Mouse (Mus musculus) midbrain, embryonic 15.5 days (tissue): ENCODE results near the gene 4931422A03Rik. TPM values are rescaled to one million over a fixed set of nuclear protein-coding genes. Genes with fewer than 3 reads are reported as not detected.

Experiments
- ATAC-seq: fragments of 200-750 bp; cut with Nextera tagmentation; replicated peaks from 2 replicates; pipeline ENCODE4 v1.8.0; 2017; ENCODE audit warnings: moderate TSS enrichment
- H3K27ac ChIP-seq: fragments of 300-500 bp; sonication (generic); 2 replicates; pipeline ENCODE4 v1.5.1; 2015; ENCODE audit warnings: mild to moderate bottlenecking, inconsistent platforms
- H3K27me3 ChIP-seq: fragments of 300-500 bp; sonication (generic); replicated peaks from 2 replicates; pipeline ENCODE4 v1.6.1; 2015; ENCODE audit warnings: inconsistent platforms
- H3K36me3 ChIP-seq: fragments of 300-500 bp; sonication (generic); replicated peaks from 2 replicates; pipeline ENCODE4 v1.6.1; 2015; ENCODE audit warnings: inconsistent platforms
- H3K4me1 ChIP-seq: fragments of 300-500 bp; sonication (generic); 2 replicates; pipeline ENCODE4 v1.6.1; 2015; ENCODE audit warnings: inconsistent platforms
- H3K4me2 ChIP-seq: fragments of 300-500 bp; sonication (generic); 2 replicates; pipeline ENCODE4 v1.6.1; 2015; ENCODE audit warnings: inconsistent platforms, mild to moderate bottlenecking, moderate library complexity
- H3K4me3 ChIP-seq: fragments of 300-500 bp; sonication (generic); 2 replicates; pipeline ENCODE4 v1.5.1; 2015; ENCODE audit warnings: mild to moderate bottlenecking, inconsistent platforms
- H3K9ac ChIP-seq: fragments of 300-500 bp; sonication (generic); 2 replicates; pipeline ENCODE4 v1.6.1; 2015; ENCODE audit warnings: mild to moderate bottlenecking, inconsistent platforms
- H3K9me3 ChIP-seq: fragments of 300-500 bp; sonication (generic); 2 replicates; pipeline ENCODE4 v1.6.1; 2016; ENCODE audit warnings: inconsistent platforms
- WGBS: fragments of 180-500 bp; shearing (Covaris S2); methylation state at CpG from one replicate; pipeline ENCODE4 v1.1.7; 2015; ENCODE audit warnings: mixed read lengths; 5-methylcytosine and 5-hydroxymethylcytosine counted together
- polyA plus RNA-seq: library from polyadenylated mRNA; unstranded; fragments of >200 nt; fragmentation: Nextera tagmentation; extraction: Ambion mirVana; gene quantifications from 2 replicates; pipeline ENCODE4 v1.2.1, GENCODE M21; 2015

4931422A03Rik gene
- polyA plus RNA-seq, 1 experiment from 2014 or later: 3.8 TPM

DNA sequence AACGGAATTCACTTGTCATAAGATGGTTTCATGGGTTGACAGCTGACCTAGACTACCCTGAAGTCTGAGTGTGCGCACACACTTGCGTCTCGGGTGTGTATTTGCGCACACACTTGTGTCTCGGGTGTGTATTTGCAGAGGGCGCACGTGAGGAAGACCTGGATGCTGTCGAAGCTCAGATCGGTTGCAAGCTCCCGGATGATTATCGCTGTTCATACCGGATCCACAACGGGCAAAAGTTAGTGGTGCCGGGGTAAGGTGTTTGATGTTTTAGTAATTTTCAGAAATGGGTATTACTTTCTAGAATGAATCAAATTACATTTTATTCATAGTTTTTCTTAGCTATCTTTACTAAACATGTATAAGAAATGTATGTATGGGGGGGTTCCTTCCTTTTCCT is 14.6 kb upstream of the 4931422A03Rik start:
- no peaks in the 10 kb centered on the region for H3K4me1 ChIP-seq
- ATAC-seq: no peak
- no peaks in the 10 kb centered on the region for H3K9me3 ChIP-seq
- no peak overlapping the region for H3K4me3 ChIP-seq
- no peaks in the 10 kb centered on the region for H3K27me3 ChIP-seq
- WGBS: 96% methylated on average over 15 of the region's 15 CpGs
- H3K9ac ChIP-seq: no peak overlapping the region
- no peak overlapping the region for H3K4me2 ChIP-seq
- H3K36me3 ChIP-seq: peaks cover 10% of the 10 kb centered on the region; the same call in 1 of the 2 replicates
- no peak overlapping the region for H3K27ac ChIP-seq

DNA sequence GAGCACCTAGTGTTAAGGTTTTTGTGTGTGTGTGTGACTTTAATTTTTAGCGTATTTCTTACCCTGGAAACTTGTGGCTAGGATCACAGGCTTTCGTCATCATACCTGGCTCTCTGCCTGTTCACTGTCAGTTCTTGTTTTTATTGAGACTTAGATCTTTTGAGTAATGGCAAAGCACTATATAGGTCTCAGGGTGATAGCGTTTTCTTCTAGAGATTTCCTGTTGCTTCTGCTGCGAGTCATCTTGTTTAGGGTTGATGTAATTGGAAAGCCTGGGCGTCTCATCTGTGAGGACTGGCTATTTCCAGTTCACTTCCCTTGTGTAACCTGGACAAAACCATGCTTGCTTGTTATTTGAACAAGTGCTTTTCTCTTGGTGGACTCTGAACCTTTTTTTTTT is 13.5 kb upstream of the 4931422A03Rik start:
- H3K27ac ChIP-seq: no peak overlapping the region

DNA sequence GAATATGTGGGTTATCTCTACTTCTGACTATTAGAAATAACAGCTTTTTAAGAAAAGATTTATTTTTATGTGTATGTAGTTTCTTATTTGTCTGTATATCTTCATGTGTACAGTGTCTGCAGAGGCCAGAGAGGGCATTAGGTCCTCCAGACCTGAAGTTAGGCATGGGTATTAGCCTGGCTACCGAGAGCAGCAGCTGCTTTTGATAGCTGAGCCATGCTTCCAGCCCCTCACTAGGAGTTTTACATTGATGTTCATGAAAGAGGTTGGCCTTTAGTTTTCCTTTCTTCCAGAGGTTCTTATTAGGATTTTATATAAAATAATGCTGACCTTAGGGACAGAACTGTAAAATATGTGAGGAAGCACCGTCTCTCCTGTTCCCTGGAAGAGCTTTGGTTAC is 10.1 kb upstream of the 4931422A03Rik start:
- 54% methylated on average over 2 of the region's 2 CpGs for WGBS
- H3K27me3 ChIP-seq: no peaks in the 10 kb centered on the region
- H3K4me1 ChIP-seq: no peaks in the 10 kb centered on the region
- H3K9me3 ChIP-seq: no peaks in the 10 kb centered on the region
- ATAC-seq: no peak
- no peak overlapping the region for H3K4me2 ChIP-seq
- no peak overlapping the region for H3K9ac ChIP-seq
- H3K27ac ChIP-seq: no peak overlapping the region
- no peak overlapping the region for H3K4me3 ChIP-seq
- H3K36me3 ChIP-seq: peaks cover 17% of the 10 kb centered on the region; the same call in 1 of the 2 replicates

More for the DNA sequence above, 13.5 kb upstream of the 4931422A03Rik start:
- Histone ChIP-seq H3K4me1 (no peaks in the 10 kb centered on the region), H3K9me3 (no peaks in the 10 kb centered on the region), H3K36me3 (peaks cover 10% of the 10 kb centered on the region; the same call in 1 of the 2 replicates), H3K4me2 (no peak overlapping the region), H3K9ac (no peak overlapping the region), H3K4me3 (no peak overlapping the region), H3K27me3 (no peaks in the 10 kb centered on the region)
- no peak for ATAC-seq
- 84% methylated on average over 5 of the region's 5 CpGs for WGBS

DNA sequence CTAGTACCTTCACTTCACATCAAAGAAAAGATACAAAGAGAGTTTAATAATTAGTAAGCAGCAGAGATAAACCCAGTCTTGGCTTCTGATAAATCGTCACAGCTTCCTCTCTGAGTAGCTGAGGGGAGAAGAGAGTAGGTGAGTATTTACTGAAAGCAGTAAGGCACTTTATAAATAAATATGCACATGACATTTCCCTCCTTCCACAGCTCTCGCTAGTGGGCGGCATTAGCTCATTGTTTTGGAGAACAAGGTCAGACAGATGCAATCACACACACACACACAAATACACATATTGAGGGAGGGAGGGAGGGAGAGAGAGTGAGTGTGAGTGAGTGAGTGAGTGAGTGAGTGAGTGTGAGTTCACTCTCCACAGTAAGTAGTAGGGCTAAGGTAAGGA is 8.2 kb upstream of the 4931422A03Rik start:
- no peak for ATAC-seq
- Histone ChIP-seq H3K36me3 (peaks cover 20% of the 10 kb centered on the region; the same call in 1 of the 2 replicates), H3K4me2 (no peak overlapping the region), H3K9ac (no peak overlapping the region), H3K27me3 (no peaks in the 10 kb centered on the region), H3K4me3 (no peak overlapping the region), H3K27ac (no peak overlapping the region), H3K9me3 (no peaks in the 10 kb centered on the region), H3K4me1 (no peaks in the 10 kb centered on the region)
- WGBS: 65% methylated on average over 3 of the region's 3 CpGs

DNA sequence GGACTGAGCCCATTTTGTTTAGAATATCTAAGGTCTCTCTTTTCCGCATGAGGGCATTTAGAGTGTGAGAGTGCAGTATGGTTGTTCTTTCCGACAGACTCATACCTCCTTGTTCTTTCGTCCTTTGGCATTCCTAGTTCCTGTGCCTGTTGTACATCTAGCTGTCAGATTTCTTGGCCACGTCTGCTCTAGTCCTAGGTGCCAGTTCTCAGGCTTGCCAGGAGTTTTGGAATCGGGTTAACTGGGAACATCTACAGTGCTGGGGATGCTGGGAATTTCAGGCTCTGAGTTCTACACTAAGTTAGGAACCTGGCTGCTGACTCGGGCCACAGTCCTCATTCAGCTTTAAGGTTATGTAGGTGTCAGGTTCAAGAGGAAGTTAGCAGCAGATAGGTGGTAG is 7.4 kb upstream of the 4931422A03Rik start:
- H3K27me3 ChIP-seq: no peaks in the 10 kb centered on the region
- H3K27ac ChIP-seq: no peak overlapping the region
- H3K4me3 ChIP-seq: no peak overlapping the region
- peaks cover 20% of the 10 kb centered on the region; the same call in 1 of the 2 replicates for H3K36me3 ChIP-seq
- no peak overlapping the region for H3K4me2 ChIP-seq
- H3K9me3 ChIP-seq: no peaks in the 10 kb centered on the region
- ATAC-seq: no peak
- 89% methylated on average over 6 of the region's 6 CpGs for WGBS
- no peak overlapping the region for H3K9ac ChIP-seq
- peaks cover under 1% of the 10 kb centered on the region; the same call in 1 of the 2 replicates for H3K4me1 ChIP-seq

DNA sequence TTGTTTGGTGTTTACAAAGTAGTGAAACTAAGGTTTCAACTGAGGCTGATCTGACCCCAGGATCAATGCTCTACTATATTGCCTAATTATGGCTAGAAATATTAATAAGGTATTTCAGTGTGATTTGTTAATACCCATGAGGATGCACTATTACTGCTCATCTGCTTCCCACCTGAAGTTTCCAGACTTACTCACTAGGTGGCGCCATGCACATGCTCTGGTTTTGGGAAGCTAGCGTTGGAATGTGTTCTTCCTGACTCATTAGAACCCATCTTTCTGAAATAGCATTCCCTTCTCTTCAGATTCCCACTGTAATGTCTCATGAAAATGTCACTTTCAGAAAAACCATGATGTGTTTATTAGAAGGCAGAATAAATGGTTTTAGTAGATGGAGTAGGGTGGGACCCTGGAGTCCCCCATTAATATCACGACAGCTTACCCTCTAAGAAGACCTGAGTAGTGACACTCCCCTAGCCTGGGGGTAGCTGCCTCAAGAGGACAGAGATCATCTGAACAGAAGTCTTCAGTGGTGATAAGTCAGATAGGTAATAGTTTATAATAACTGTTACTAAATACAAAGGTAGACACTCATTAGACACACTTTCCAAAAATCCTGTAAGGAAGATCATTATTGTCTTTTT is 6.8 kb upstream of the 4931422A03Rik start:
- Histone ChIP-seq H3K9me3 (no peaks in the 10 kb centered on the region), H3K27ac (no peak overlapping the region), H3K4me2 (no peak overlapping the region), H3K4me3 (no peak overlapping the region), H3K36me3 (peaks cover 15% of the 10 kb centered on the region; the same call in 1 of the 2 replicates), H3K9ac (no peak overlapping the region), H3K27me3 (no peaks in the 10 kb centered on the region), H3K4me1 (peaks cover 7% of the 10 kb centered on the region)
- 31% methylated on average over 3 of the region's 3 CpGs for WGBS
- ATAC-seq: 0 out of 2 replicates have a peak, but pooled peaks have one; percentile 66

DNA sequence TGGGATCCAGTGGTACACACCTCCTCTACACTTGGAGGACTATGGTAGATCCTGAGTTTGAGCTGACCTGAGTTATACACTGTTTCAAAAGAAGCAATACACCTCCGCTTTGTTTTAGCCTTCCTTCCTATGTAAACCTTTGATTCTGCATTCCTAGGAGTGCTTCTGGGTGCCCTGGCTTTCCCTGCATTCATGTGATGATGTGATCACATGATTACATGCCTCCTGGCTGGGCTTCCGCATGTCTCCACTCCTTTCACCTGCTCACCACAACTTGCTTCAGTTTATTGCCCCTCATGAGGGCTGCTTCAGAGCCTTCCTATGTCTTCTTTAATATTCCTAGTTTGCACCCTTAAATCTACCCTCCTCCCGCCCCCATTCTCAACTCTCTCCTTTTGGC is 3.9 kb upstream of the 4931422A03Rik start:
- 94% methylated on average over 3 of the region's 3 CpGs for WGBS
- no peak overlapping the region for H3K4me3 ChIP-seq
- no peak for ATAC-seq

DNA sequence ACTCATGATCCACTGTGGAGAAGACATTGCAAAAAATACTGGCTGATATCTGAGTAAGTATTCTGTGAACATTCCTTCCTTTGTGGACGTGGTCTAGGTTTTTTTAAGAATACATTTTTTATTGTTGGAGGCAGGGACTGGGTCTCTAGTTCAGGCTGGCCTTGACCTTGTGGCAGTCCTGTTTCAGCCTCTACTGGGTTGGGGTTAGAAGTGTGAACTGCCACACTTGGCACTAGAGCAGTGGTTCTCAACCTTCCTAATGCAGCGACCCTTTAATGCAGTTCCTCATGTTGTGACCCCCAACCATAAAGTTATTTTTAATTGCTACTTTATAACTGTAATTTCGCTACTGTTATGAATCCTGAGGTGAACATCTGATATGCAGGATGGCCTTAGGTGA is 2.2 kb upstream of the 4931422A03Rik start:
- Histone ChIP-seq H3K4me3 (no peak overlapping the region), H3K27me3 (no peaks in the 10 kb centered on the region), H3K27ac (no peak overlapping the region), H3K9ac (no peak overlapping the region), H3K4me1 (peaks cover 28% of the 10 kb centered on the region), H3K4me2 (no peak overlapping the region), H3K36me3 (peaks cover 12% of the 10 kb centered on the region; the same call in 1 of the 2 replicates), H3K9me3 (no peaks in the 10 kb centered on the region)
- no peak for ATAC-seq
- 84% methylated on average over 3 of the region's 3 CpGs for WGBS

More for the DNA sequence above, 3.9 kb upstream of the 4931422A03Rik start:
- Histone ChIP-seq H3K27ac (no peak overlapping the region), H3K9ac (no peak overlapping the region), H3K27me3 (no peaks in the 10 kb centered on the region), H3K9me3 (no peaks in the 10 kb centered on the region), H3K4me2 (no peak overlapping the region), H3K4me1 (peaks cover 28% of the 10 kb centered on the region), H3K36me3 (peaks cover 15% of the 10 kb centered on the region; the same call in 1 of the 2 replicates)

DNA sequence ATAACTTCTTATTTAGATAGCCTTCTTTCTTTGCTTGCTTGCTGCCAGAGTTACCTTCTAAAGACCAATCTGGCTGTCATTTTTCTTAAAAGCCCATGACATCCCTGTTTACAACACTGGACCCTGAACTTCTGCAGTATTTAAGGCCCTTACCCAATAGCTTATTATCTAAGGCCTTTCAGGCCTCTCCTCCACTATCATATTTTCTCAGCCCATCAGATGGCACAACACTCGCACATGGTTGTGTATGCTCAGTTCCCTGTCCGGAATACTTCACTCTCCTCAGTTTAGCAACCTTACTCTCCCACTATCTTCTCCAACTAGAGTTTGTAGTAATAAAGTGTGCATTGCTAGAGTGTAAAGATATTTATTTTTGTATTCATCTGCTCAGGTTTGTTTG is 913 bp upstream of the 4931422A03Rik start:
- H3K9me3 ChIP-seq: no peaks in the 10 kb centered on the region
- no peak overlapping the region for H3K27ac ChIP-seq
- peak overlapping the region; percentile 85 for H3K9ac ChIP-seq
- H3K36me3 ChIP-seq: peaks cover 10% of the 10 kb centered on the region; the same call in 1 of the 2 replicates
- WGBS: 79% methylated on average over 2 of the region's 2 CpGs
- peak overlapping the region; percentile 88 for H3K4me2 ChIP-seq
- H3K4me1 ChIP-seq: peaks cover 28% of the 10 kb centered on the region
- peak overlapping the region; percentile 92 for H3K4me3 ChIP-seq
- ATAC-seq: no peak
- H3K27me3 ChIP-seq: no peaks in the 10 kb centered on the region

DNA sequence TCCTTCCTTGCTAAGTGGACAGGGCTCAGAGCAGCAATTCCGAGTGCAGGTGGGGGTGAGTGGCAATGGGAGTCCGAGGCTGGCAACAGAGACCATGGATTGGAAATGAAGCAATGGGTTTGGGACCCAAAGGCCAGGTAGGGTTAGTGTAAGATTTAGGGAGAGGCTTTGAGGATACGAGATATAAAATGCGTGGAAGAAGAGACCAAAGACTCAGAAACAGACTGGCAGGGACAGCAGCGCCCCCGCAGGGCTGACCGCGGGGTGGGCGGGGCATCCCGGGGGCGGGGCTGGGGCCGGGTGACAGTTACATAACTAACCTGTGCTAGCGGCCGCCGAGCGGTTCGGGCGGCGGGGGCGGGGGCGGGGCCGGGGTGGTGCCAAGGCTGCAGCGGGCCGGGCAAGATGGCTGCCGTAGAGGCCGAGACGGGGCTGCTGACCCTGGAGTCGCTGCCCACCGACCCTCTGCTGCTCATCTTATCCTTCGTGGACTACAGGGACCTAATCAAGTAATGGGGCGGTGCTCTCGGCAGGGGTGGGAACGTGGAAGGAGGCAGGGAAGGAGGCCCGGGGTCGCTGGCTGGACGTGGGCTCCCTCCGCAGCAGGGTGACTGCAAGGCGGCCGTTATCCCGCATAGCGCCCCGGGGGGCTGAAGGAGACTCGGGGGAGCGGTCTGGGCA is 563 bp downstream of the 4931422A03Rik start, which contains the start of gene Fbxo3:
TSS of gene Fbxo3 (plus strand) at position 264 of the 681 bp plus-strand sequence.
- peak; percentile 97 for ATAC-seq
- under 1% methylated on average over 44 of the region's 44 CpGs for WGBS
- H3K9ac ChIP-seq: peak within 1 kb of the TSS; percentile 85
- H3K9me3 ChIP-seq: no peaks in the 10 kb centered on the region
- H3K27ac ChIP-seq: peak within 1 kb of the TSS; percentile 76
- H3K4me1 ChIP-seq: peaks cover 28% of the 10 kb centered on the region
- 0 out of 2 replicates have a peak, but pooled peaks cover 3% of the 10 kb centered on the region for H3K36me3 ChIP-seq
- H3K4me3 ChIP-seq: peak within 1 kb of the TSS; percentile 92
- peak within 1 kb of the TSS; percentile 88 for H3K4me2 ChIP-seq
- no peaks in the 10 kb centered on the region for H3K27me3 ChIP-seq

DNA sequence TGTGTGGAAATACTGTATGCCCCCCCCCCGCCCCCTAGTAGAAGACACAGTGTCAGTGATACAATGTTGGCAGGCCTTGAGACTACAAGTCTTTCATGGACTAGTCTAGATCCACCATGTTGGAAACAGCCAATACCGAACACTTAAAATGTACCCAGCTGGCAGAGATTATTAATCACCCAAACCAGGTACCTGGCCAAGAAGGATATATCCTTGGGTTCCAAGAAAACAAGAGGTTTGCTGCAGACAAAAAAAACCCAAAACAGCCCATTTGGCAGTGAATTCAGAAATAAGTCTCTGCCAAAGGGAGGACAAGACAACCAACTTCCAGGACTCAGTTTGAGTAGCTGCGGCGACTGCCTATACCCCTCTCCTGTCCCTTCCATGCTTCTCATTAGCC is 3.5 kb downstream of the 4931422A03Rik start:
- no peak overlapping the region for H3K4me3 ChIP-seq
- no peak overlapping the region for H3K27ac ChIP-seq
- H3K4me2 ChIP-seq: no peak overlapping the region
- H3K9ac ChIP-seq: no peak overlapping the region
- H3K4me1 ChIP-seq: peaks cover 18% of the 10 kb centered on the region
- no peak for ATAC-seq
- 92% methylated on average over 4 of the region's 4 CpGs for WGBS
- H3K27me3 ChIP-seq: no peaks in the 10 kb centered on the region
- no peaks in the 10 kb centered on the region for H3K36me3 ChIP-seq
- no peaks in the 10 kb centered on the region for H3K9me3 ChIP-seq

DNA sequence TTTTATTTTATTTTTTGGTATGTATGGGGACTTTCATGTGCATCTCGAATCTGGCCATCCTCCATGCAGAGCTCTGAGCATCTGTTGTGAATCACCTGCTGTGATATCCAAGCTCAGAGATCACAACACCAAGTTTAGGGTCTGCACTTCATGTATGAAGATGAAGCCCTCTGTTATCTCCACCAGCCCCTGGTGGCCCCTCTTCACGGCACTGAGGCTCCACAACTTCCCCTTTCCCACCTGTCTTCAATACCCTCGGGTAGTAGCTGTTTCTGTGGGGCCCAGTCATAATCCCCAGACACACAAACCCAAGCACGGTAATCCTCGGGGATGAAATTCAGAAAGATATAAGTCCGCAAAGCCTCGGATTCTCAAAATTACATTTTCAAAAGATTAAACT is 5.1 kb downstream of the 4931422A03Rik start:
- no peaks in the 10 kb centered on the region for H3K36me3 ChIP-seq
- no peak overlapping the region for H3K4me2 ChIP-seq
- H3K27me3 ChIP-seq: no peaks in the 10 kb centered on the region
- ATAC-seq: no peak
- WGBS: 81% methylated on average over 7 of the region's 7 CpGs
- H3K27ac ChIP-seq: no peak overlapping the region
- H3K4me3 ChIP-seq: no peak overlapping the region
- H3K9me3 ChIP-seq: no peaks in the 10 kb centered on the region
- peaks cover 4% of the 10 kb centered on the region; the same call in 1 of the 2 replicates for H3K4me1 ChIP-seq
- H3K9ac ChIP-seq: no peak overlapping the region
